Mouse (Mus musculus): ENCODE data around the gene Oas1c.

Oas1c gene

DNA sequence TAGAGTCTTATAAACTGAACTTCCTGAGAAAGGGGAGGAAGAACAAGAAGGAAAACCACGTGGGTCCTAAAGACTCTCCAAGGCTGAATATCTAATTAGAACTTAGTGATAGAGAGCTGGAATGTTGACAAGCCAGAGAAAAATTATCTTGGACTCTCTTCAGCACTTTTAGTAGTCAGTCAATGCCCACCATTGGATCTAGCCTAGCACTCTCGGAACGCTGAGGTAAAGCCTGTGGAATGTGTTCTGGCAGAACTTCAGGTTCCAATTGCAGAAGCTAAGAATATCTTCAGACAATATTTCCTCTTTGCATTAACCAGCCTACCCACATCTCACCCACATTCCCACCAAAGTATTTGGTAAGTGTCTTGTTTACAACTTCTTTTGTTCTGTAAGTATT lies 32.4 kb downstream of the Oas1c start:
- DNase-seq: no peak

DNA sequence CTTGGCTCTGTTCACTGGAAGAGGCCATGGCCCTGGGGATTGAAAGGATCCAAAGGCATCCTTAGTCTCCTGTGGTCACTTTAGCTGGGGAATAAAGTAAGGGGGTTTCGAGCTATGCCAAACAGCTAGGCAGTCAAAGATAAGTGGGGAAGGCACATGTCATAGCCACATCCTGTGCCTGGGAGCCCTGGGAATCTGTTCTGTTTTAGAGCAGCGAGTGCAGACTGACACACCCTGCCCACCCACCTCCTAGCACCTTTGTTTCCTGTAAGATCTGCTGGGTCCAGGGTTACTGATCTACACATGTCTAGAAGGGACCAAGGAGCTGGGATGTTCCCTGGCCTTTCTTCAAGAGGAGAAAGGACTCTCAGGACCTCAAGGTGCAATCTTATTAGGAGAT lies 33.4 kb downstream of the Oas1c start:
- no peak for DNase-seq

DNA sequence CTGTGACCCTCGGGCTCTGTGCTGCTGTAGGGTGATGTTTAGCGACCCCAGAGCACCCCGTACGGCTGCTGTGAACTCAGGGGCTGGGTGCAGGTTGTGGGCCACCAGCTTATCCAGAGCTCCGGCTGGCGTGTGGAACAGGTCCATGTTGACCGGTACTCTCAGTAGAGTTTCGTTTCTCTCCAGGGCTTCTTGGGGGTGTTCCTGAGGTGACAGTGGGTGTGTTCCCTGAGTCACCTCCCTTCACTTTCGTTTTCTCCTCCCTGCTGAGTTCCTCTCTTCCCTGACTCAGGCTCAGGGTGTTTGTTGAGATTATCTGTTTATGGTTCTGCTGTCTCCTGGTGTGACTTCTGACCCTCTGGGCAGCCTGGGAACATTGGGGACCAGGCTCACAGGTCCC lies 34.8 kb downstream of the Oas1c start, which contains the start of gene Oas3:
TSS of gene Oas3 (minus strand) at position 184 of the 400 bp plus-strand sequence.
- no peak for DNase-seq

DNA sequence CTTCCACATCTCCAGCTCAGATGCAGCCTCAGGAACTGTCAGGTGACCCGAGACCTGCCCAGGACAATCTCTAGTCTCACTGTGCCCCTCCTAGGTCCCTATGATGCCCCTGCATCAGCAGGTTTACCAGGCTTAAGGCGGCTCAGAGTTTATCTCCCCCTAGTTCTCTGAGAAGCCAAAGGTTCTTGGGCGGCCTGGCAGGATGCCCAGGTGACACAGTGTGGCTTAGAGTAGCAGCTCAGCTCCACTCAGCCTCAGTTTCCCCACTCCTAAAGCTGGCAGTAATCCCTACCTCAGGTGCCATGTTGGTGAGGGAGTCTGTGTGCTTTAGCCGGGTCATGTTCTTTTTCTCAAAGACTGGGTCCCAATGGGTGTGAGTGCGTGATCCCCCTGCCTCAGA lies 35.5 kb downstream of the Oas1c start:
- DNase-seq: no peak

DNA sequence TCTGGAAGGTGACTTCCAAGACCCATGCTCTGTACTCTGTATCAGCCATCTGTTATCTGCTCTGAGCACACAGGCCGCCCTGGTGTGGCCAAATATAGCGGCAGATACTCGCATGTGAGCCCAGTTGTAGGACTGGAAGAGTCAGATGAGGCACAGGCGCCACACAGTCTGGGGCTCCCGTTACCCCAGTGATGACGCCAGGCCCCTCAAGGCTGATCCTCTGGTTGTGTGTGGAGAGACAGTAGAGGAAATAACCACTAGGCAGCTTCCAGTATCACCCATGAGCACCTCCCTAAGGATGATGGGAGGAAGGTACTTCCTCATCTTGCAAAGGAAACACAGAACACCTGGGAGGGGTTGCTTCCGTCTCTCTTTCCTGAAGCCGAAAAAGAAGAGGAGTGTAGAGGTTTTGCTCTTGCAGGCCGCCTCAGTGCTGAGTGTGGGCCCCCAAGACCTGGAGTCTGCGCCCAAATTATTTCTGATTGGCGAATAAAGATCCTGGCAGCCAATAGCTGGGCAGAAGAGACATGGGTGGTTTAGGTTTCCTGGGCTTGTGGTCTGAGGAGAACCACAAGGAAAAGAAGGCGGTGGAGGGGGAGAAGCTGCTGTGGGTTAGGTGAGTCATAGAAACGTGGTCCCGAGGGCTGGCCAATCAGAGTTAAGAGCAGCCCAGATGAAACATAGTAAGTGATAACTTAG lies 36.9 kb downstream of the Oas1c start:
- no peak for DNase-seq

DNA sequence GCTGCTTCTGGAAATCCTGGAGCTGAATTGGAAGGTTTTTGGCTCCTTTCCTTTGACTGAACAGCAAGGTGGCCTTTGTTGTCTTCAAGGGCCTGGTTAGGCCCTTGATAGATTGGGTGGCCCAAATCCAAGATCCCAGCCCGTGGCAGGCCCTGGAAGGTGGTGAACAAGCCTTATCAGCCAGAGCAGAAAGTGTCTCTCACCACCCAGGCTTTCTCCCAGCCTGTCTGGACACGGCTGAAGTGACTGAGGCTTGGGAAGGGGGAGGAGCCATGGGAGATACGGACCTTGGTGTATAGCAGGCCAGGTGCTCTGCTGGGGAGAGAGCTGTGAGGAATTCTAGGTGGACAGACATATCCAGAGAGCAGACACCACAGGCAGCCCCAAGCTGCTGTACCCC lies 42.9 kb downstream of the Oas1c start:
- no peak for DNase-seq

DNA sequence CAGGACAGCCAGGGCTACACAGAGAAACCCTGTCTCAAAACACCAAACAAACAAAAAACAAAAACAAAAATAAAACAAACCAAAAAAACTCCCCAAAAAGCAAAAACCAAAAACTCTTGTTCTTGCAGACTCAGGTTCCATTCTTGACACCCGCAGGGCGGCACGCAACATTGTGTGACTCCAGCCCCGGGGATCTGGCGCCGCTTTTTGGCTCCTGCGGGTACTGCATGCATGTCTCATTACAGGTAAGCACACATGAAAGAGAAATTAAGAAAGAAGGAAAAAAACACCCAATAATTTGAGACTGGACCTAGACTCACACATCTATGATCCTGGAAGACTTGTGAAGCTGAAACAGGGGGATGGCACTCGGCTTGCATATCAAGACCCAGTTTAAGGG lies 47.3 kb downstream of the Oas1c start:
- no peak for DNase-seq

DNA sequence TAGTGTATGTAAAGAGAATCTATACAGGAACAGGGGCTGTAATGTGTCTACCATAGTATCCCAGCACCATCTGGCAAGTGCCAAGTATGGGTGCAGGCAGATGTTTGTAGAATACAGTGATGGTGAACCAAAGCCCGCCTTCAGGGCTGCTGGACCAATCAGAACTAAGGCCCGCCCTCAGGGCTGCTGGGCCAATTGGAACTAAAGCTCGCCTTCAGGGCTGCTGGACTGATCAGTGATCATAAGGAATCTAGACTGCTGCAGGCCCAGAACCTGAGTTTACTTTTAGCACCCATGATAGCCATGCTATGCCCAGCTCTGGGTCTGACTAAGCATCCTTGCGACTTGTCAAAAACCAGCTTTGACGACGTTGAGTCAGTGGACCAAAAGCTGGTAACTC lies 50.4 kb downstream of the Oas1c start:
- no peak for DNase-seq

DNA sequence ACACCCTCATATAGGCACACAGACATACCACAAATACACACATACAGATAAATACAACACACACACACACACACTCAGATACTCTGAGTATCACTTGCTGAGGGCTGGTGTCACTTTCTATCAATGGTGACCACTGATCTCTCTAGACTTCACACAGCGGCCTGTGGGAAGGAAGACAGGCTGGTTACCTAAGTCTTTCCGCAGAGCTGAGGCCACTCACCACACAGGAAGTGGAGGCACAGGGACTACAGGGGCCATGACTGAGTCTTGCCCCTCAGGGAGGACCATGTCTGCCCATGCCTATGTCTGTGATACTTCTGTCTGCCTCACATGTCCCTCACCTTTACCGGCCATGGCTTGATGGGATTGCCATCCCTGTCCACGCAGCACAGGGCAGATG lies 58.1 kb downstream of the Oas1c start:
- DNase-seq: no peak

DNA sequence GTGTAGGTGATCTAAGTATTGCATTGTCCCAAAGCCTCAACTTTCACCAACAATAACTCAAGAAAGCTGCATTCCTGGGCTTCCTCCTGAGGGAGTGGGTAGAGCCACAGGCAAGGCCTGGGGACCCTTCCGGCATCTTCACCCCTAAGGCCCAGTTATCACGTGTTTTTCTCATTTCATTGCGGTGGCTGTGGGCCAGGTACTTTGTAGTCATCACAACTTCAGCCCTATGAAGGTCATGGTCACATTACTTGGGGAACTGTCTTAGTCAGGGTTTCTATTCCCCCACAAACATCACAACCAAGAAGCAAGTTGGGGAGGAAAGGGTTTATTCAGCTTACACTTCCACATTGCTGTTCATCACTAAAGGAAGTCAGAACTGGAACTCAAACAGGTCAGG lies 59.5 kb downstream of the Oas1c start:
- no peak for DNase-seq

DNA sequence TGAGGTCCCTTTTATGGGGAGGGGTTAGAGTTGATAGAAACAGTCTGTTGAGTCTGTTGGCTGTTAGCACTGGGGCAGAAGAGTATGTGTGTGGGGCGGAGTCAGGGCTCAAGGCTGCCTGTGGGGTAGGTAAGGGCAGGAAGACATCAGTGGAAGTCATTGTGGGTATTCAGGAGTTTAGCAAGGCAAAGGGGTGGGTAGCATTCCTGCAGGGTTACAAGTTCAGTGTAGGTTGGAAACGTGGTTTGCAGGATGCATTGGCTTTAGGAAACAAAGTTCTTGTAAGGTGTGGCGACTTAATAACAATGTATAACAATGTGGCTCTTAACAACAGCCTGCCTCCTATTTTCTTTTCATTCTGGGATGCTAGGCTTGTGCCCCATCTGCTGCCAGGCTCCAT lies 61.1 kb downstream of the Oas1c start:
- no peak for DNase-seq

Measured in right cerebral cortex, postnatal 14 days (tissue).